Mouse (Mus musculus) midbrain, embryonic 11.5 days (tissue): ENCODE measurements at regions not wholly inside any gene's neighbourhood (a gene's known extent, or its start where the extent isn't known, plus 50 kb on each side); places are given as distances from the start of the nearest gene placed in this dataset.
A peak's percentile ranks its signal among the peaks of the same experiment; 100 is the strongest.

Source experiments
- ATAC-seq: fragments of 200-750 bp; cut with Nextera tagmentation; 2 replicates; pipeline ENCODE4 v1.8.0; 2017; ENCODE audit warnings: moderate TSS enrichment, moderate library complexity; ENCODE audit not compliant: low FRiP score
- DNase-seq: peaks from one replicate; pipeline ENCODE4 v3.0.0; 2015; ENCODE audit warnings: low spot score; ENCODE audit errors: missing footprints
- H3K27ac ChIP-seq: fragments of 300-500 bp; sonication (generic); 2 replicates; pipeline ENCODE4 v1.5.1; 2014; ENCODE audit warnings: low read depth, low read length
- H3K27me3 ChIP-seq: fragments of 300-500 bp; sonication (generic); 2 replicates; pipeline ENCODE4 v1.6.1; 2014; ENCODE audit warnings: mild to moderate bottlenecking, low read length, moderate library complexity, mixed read lengths; ENCODE audit not compliant: control insufficient read depth, insufficient read depth
- H3K36me3 ChIP-seq: fragments of 300-500 bp; sonication (generic); 2 replicates; pipeline ENCODE4 v1.6.1; 2014; ENCODE audit warnings: mild to moderate bottlenecking, low read length, moderate library complexity, mixed read lengths; ENCODE audit not compliant: control insufficient read depth, insufficient read depth
- H3K4me1 ChIP-seq: fragments of 300-500 bp; sonication (generic); 2 replicates; pipeline ENCODE4 v1.6.1; 2014; ENCODE audit warnings: low read length; ENCODE audit not compliant: control insufficient read depth, insufficient read depth
- H3K4me2 ChIP-seq: fragments of 300-500 bp; sonication (generic); 2 replicates; pipeline ENCODE4 v1.6.1; 2014; ENCODE audit warnings: mild to moderate bottlenecking, moderate library complexity
- H3K4me3 ChIP-seq: fragments of 300-500 bp; sonication (generic); 2 replicates; pipeline ENCODE4 v1.5.1; 2014; ENCODE audit warnings: low read depth, low read length
- H3K9ac ChIP-seq: fragments of 300-500 bp; sonication (generic); 2 replicates; pipeline ENCODE4 v1.6.1; 2014; ENCODE audit warnings: low read length
- H3K9me3 ChIP-seq: fragments of 300-500 bp; sonication (generic); 2 replicates; pipeline ENCODE4 v1.6.1; 2016; ENCODE audit warnings: low read length; ENCODE audit not compliant: control insufficient read depth
- WGBS: fragments of 180-500 bp; shearing (Covaris S2); extraction: QIAGEN DNeasy Blood & Tissue Kit; methylation state at CpG from one replicate; pipeline ENCODE4 v1.1.7; 2014; 5-methylcytosine and 5-hydroxymethylcytosine counted together

GRCm38 (mm10) chr13:25429701-25430418 lies 159.6 kb upstream of the Nrsn1 start:
- H3K9ac ChIP-seq, result no peak overlapping the region
- no peaks in the 10 kb centered on the region for H3K36me3 ChIP-seq
- WGBS, result 83% methylated on average over 6 of the region's 6 CpGs
- no peaks in the 10 kb centered on the region for H3K27me3 ChIP-seq
- no peak overlapping the region for H3K4me2 ChIP-seq
- ATAC-seq, result no peak
- H3K4me3 ChIP-seq, result no peak overlapping the region
- DNase-seq, result peak; percentile 73
- no peak overlapping the region for H3K27ac ChIP-seq
- H3K4me1 ChIP-seq, result no peaks in the 10 kb centered on the region
- no peaks in the 10 kb centered on the region for H3K9me3 ChIP-seq

DNA sequence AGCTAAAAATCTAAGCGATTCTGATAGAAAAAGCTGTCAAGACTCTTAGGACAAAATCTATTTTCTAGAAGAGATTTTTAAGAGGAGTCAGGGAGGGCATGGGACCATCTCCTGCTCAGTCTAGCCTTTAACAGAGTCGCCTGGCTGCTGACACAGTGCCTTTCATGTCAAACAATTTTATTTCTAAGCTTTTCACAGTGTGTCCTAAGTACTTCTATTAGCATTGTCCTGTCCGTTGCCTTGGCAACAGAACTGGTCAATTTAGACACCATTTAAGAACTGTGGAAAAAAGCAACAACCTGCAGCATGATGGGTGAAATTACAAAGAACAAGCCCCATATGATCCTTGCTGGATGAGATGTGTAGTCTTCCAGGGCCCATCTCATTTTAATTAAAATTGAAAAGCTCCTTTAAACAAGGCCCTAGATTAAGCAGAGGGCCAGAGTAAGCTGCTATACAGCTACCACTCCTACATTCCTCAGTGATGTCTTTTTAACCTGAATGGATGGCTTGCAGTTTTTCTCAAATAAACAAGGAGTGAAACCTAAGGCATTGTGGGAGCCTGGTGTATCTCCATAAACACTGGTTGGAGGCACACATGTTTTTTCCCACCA lies 133.0 kb upstream of the Nrsn1 start:
- peak overlapping the region; percentile 25; the same call in 1 of the 2 replicates for H3K27ac ChIP-seq
- H3K4me3 ChIP-seq, result no peak overlapping the region
- DNase-seq (peak; percentile 92), ATAC-seq (peak; percentile 90)
- WGBS, result 12% methylated on average over 3 of the region's 3 CpGs
- no peak overlapping the region for H3K4me2 ChIP-seq
- no peaks in the 10 kb centered on the region for H3K36me3 ChIP-seq
- no peaks in the 10 kb centered on the region for H3K27me3 ChIP-seq
- peaks cover 20% of the 10 kb centered on the region for H3K4me1 ChIP-seq
- H3K9me3 ChIP-seq, result no peaks in the 10 kb centered on the region
- no peak overlapping the region for H3K9ac ChIP-seq

GRCm38 (mm10) chr13:25402691-25403090 lies 132.4 kb upstream of the Nrsn1 start:
- no peaks in the 10 kb centered on the region for H3K27me3 ChIP-seq
- peak overlapping the region; percentile 4 for H3K27ac ChIP-seq
- H3K9me3 ChIP-seq, result no peaks in the 10 kb centered on the region
- no peak overlapping the region for H3K9ac ChIP-seq
- H3K4me2 ChIP-seq, result 0 out of 2 replicates have a peak overlapping the region, but pooled peaks have one; percentile 7
- H3K36me3 ChIP-seq, result no peaks in the 10 kb centered on the region
- H3K4me3 ChIP-seq, result no peak overlapping the region
- peaks cover 20% of the 10 kb centered on the region for H3K4me1 ChIP-seq
- peak; percentile 86 for DNase-seq
- WGBS, result 15% methylated on average over 2 of the region's 2 CpGs
- no peak for ATAC-seq

- no peaks in the 10 kb centered on the region for H3K9me3 ChIP-seq
- H3K4me3 ChIP-seq, result no peak overlapping the region
- WGBS, result 41% methylated on average over 9 of the region's 9 CpGs
- peak; percentile 88 for DNase-seq
- H3K4me1 ChIP-seq, result peaks cover 20% of the 10 kb centered on the region
- no peak overlapping the region for H3K9ac ChIP-seq
- no peaks in the 10 kb centered on the region for H3K27me3 ChIP-seq
- H3K4me2 ChIP-seq, result no peak overlapping the region
- peak overlapping the region; percentile 4; the same call in 1 of the 2 replicates for H3K27ac ChIP-seq
- no peaks in the 10 kb centered on the region for H3K36me3 ChIP-seq
- peak; percentile 61; the same call in 1 of the 2 replicates for ATAC-seq
Observed at GRCm38 (mm10) chr13:25401936-25402504, 131.7 kb upstream of the Nrsn1 start.

DNA sequence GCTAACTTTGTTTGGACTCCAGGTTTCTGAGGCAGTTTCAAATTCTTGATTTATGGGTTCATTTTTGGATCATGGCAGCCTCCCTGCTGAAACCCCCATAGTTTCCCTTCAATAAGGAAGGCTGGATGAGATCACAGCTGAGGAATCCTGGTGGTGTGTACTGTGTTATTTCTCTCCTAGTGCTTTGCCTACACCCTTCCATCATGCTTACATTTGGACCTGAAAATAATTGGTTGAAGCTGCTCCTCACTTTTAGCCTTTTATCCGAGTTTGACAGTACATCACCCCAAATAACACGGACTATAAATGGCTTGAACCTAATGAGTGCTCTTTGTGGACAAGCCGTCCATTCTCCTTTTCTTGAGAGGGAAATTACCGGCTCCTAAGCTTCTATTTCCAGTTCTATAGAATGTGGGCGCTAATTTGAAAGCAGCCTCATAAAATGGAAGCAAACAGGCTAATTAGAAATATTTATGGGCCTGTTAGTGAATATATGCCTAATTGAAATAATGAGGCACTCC lies 122.5 kb upstream of the Nrsn1 start:
- Histone ChIP-seq H3K4me1 (no peaks in the 10 kb centered on the region), H3K27me3 (no peaks in the 10 kb centered on the region), H3K36me3 (no peaks in the 10 kb centered on the region), H3K27ac (no peak overlapping the region), H3K4me3 (no peak overlapping the region), H3K9ac (no peak overlapping the region), H3K4me2 (no peak overlapping the region), H3K9me3 (peaks cover 3% of the 10 kb centered on the region; the same call in 1 of the 2 replicates)
- 84% methylated on average over 5 of the region's 5 CpGs for WGBS
- no peak for ATAC-seq
- no peak for DNase-seq

DNA sequence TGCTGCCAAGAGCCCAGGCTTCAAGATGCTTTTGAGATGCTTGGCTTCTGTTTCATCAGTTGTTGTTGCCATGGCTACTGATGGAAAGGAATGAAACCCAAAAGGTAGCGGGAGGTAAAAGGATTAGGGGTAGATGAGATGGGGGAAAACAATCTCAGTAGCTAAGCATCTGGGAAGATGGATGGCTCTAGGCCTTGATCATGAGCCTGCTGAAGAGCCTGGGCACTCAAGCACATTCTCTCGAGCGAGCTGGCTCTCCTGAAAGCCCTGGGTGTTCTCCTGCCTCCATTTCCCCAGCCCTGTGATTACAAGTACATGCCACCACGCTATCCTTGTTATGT lies 92.3 kb upstream of the Nrsn1 start:
- Histone ChIP-seq H3K9me3 (no peaks in the 10 kb centered on the region), H3K4me3 (no peak overlapping the region), H3K9ac (no peak overlapping the region), H3K4me2 (no peak overlapping the region), H3K27me3 (no peaks in the 10 kb centered on the region), H3K27ac (peak overlapping the region; percentile 36; the same call in 1 of the 2 replicates), H3K4me1 (peaks cover 2% of the 10 kb centered on the region; the same call in 1 of the 2 replicates), H3K36me3 (no peaks in the 10 kb centered on the region)
- 48% methylated on average over 4 of the region's 4 CpGs for WGBS
- DNase-seq (peak; percentile 84), ATAC-seq (peak; percentile 50; the same call in 1 of the 2 replicates)

DNA sequence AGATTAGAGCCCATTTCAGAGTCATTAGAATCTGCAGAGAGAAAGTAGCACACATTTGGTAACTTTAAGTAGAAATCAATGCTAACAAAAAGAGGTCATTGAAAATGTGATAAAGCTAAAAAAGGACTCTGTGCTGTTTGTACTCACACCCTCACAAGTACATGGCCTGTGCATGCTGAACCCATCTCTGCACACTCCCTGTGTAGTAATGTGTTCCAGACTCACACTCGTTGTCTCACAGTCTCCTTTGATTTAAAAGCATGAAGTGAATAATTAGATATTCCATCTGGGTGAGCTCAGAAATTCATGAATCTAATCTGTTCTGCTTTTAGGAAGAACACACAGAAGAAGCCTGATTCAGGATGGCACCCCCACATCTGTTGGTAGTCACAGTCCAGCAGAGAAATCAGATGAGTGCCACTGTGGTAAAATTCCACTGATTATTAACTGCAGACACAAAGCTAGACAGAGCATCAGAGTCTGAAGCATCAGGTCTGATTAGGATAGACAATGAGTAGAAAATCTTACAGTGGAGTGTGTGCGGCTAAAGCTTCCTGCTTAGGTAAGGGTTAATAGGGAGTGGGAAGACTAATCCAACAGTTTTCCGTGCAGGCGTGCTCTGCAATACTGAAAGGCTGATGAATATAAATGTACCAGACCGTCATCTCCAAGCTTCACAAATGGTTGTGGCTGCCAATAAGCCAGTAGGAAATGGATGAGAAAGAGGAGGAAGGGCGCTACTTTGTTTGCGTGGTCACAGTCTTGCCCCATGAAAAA lies 91.7 kb upstream of the Nrsn1 start:
- DNase-seq (no peak), ATAC-seq (peak; percentile 75)
- WGBS, result 43% methylated on average over 7 of the region's 7 CpGs
- Histone ChIP-seq H3K27ac (peak overlapping the region; percentile 36; the same call in 1 of the 2 replicates), H3K4me1 (peaks cover 2% of the 10 kb centered on the region; the same call in 1 of the 2 replicates), H3K36me3 (no peaks in the 10 kb centered on the region), H3K9ac (no peak overlapping the region), H3K9me3 (no peaks in the 10 kb centered on the region), H3K4me3 (no peak overlapping the region), H3K4me2 (no peak overlapping the region), H3K27me3 (no peaks in the 10 kb centered on the region)

GRCm38 (mm10) chr13:25347558-25347957 lies 77.3 kb upstream of the Nrsn1 start:
- Histone ChIP-seq H3K9me3 (no peaks in the 10 kb centered on the region), H3K4me3 (no peak overlapping the region), H3K36me3 (no peaks in the 10 kb centered on the region), H3K9ac (no peak overlapping the region), H3K27me3 (no peaks in the 10 kb centered on the region), H3K27ac (no peak overlapping the region), H3K4me1 (no peaks in the 10 kb centered on the region), H3K4me2 (no peak overlapping the region)
- ATAC-seq (no peak), DNase-seq (no peak)
- WGBS, result 58% methylated on average over 5 of the region's 5 CpGs
